Mouse (Mus musculus) megakaryocyte, embryonic 14.5 days (primary cell): ENCODE data around the gene Auts2.

ENCODE experiments used
- FLI1 ChIP-seq: IDR thresholded peaks from 2 replicates; pipeline ENCODE4 v1.6.1; 2012; ENCODE audit warnings: low read length, inconsistent platforms, mixed read lengths
- GATA1 ChIP-seq: IDR thresholded peaks from 3 replicates; pipeline ENCODE4 v1.6.1; 2012; ENCODE audit warnings: mixed read lengths, low read length, inconsistent platforms, borderline replicate concordance

GRCm38 (mm10) chr5:131767176-131767575 lies 776.0 kb downstream of the Auts2 start:
- no peak for TF ChIP-seq FLI1
- TF ChIP-seq GATA1, result no peak
